Mouse (Mus musculus): ENCODE measurements around the gene 1700010I14Rik. TPM values are rescaled to one million over a fixed set of nuclear protein-coding genes. Genes with fewer than 3 reads are reported as not detected.

Gene 1700010I14Rik
- 0.55 TPM for polyA plus RNA-seq (2017; shearing (Covaris generic))

GRCm38 (mm10) chr17:8988119-8988807, at the start of gene 1700010I14Rik:
Gene 1700010I14Rik, plus strand, starts transcription at chr17:8988333.

